10 mouse cellular contexts compared by ENCODE assay signal in the genomic region with DNA sequence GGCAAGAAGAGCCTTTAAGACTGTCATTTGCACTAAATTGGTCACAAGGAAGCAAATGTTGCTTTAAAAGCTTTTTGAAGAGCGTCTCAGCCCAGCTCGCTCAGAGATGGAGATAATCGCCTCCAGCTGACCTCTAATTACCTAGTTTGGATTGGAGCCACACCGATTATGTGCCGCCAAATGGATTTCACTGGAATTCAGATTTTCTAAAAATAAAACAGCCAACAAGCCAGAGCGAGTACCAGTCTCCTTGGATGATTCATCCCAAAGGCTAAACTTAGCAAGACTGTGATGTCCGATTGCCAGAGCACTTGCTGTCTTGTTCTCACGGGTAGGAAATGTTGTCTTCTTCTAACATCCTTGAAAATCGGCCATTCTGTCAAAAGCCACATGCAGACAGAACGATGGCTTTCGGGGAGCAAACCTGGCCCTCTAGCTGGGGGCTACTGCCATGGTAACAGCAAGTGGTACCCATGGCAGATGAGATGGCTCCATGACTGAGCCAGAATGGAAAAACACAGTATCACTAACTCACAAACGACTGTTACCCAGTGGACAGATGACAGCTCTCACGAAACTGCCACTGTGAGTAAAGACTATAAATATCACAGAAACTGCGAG.
DNase-seq lines count a peak whose midpoint lies in the region; ATAC-seq and TF ChIP-seq lines count a peak whose summit lies in the region.
"Had no signal": no experiment of that assay in that cellular context is flagged by ENCODE, and none has a peak within 500 bp of the region (broad histone marks: within the 10 kb centered on the region; RNA-seq: fewer than 3 reads in every experiment).

No protein-coding gene starts in this region.

- ATAC-seq in hindbrain, embryonic 15.5 days (ENCODE audit: low FRiP score, low read depth): 0 out of 2 replicates have a peak, but pooled peaks have one; percentile 34
- no peak for ATAC-seq in hindbrain, embryonic 14.5 days (ENCODE audit: low FRiP score)
- no peak for ATAC-seq in heart, embryonic 13.5 days (ENCODE audit: extremely low read depth, insufficient number of reproducible peaks, low FRiP score, low TSS enrichment)
- no peak for ATAC-seq in monocyte, adult 5-6 weeks (replicated peaks; ENCODE audit: insufficient number of reproducible peaks, low FRiP score, low TSS enrichment, poor library complexity, severe bottlenecking)

- H3K4me3 ChIP-seq in hindbrain, embryonic 15.5 days: no peak overlapping the region
- no peak overlapping the region for H3K4me3 ChIP-seq in hindbrain, embryonic 14.5 days (replicated peaks; ENCODE audit: low read length)
- no peak overlapping the region for H3K4me3 ChIP-seq in embryonic facial prominence, embryonic 10.5 days
- H3K4me3 ChIP-seq in heart, embryonic 13.5 days: no peak overlapping the region
- no peak overlapping the region for H3K4me3 ChIP-seq in lung, adult 2 months (replicated peaks; ENCODE audit: extremely low read depth, low read depth, low read length)
- H3K4me3 ChIP-seq: lung, embryonic 15.5 days had no signal

- H3K9ac ChIP-seq in hindbrain, embryonic 15.5 days: no peak overlapping the region
- H3K9ac ChIP-seq in hindbrain, embryonic 14.5 days: no peak overlapping the region
- H3K9ac ChIP-seq in heart, embryonic 13.5 days: no peak overlapping the region
- H3K9ac ChIP-seq: lung, embryonic 15.5 days had no signal

- peak overlapping the region; percentile 14; the same call in 1 of the 2 replicates for H3K27ac ChIP-seq in hindbrain, embryonic 15.5 days (replicated peaks)
- H3K27ac ChIP-seq in hindbrain, embryonic 14.5 days: no peak overlapping the region
- H3K27ac ChIP-seq in embryonic facial prominence, embryonic 10.5 days (replicated peaks): no peak overlapping the region
- H3K27ac ChIP-seq in heart, embryonic 13.5 days (replicated peaks): peak overlapping the region; percentile 87
- H3K27ac ChIP-seq: lung, embryonic 15.5 days had no signal

- no peaks in the 10 kb centered on the region for H3K27me3 ChIP-seq in hindbrain, embryonic 15.5 days
- no peaks in the 10 kb centered on the region for H3K27me3 ChIP-seq in hindbrain, embryonic 14.5 days (ENCODE audit: control insufficient read depth, insufficient read depth, low read length)
- no peaks in the 10 kb centered on the region for H3K27me3 ChIP-seq in embryonic facial prominence, embryonic 10.5 days (replicated peaks; ENCODE audit: low read depth, poor library complexity, severe bottlenecking)
- no peaks in the 10 kb centered on the region for H3K27me3 ChIP-seq in heart, embryonic 13.5 days (replicated peaks)
- H3K27me3 ChIP-seq: CH12.LX; lung, embryonic 15.5 days had no signal

- no peak for TF ChIP-seq POLR2A in lung, adult 2 months (IDR thresholded peaks at IDR 0.05; ENCODE audit: borderline replicate concordance, extremely low read depth, low read depth, low read length)

- WGBS in hindbrain, embryonic 15.5 days: 63% methylated on average over 14 of the region's 14 CpGs
- 65% methylated on average over 14 of the region's 14 CpGs for WGBS in hindbrain, embryonic 14.5 days
- 48% methylated on average over 14 of the region's 14 CpGs for WGBS in embryonic facial prominence, embryonic 10.5 days
- 27% methylated on average over 14 of the region's 14 CpGs for WGBS in heart, embryonic 13.5 days
- 55% methylated on average over 14 of the region's 14 CpGs for WGBS in lung, adult 2 months

- TF ChIP-seq CTCF in lung, adult 2 months (IDR thresholded peaks at IDR 0.05; ENCODE audit: insufficient read depth, low read length): no peak

- DNase-seq in hindbrain, embryonic 14.5 days (ENCODE audit: low spot score): no peak
- DNase-seq in embryonic facial prominence, embryonic 10.5 days (ENCODE audit: low spot score): peak; percentile 17
- peak; percentile 65 to 71 for DNase-seq in left cerebral cortex, postnatal 36 days (ENCODE audit: low spot score in 2 of 2)
- no peak for DNase-seq in c-Kit-positive CD71-positive TER-119-positive erythroid progenitor cells, embryonic 14.5 days (ENCODE audit: low spot score)
- no peak for DNase-seq in lung, adult 2 months

- intact Hi-C loops in left cerebral cortex, postnatal 36 days (cut with DNase I): no loop called here

- no peaks in the 10 kb centered on the region for H3K36me3 ChIP-seq in hindbrain, embryonic 15.5 days
- no peaks in the 10 kb centered on the region for H3K36me3 ChIP-seq in hindbrain, embryonic 14.5 days (replicated peaks; ENCODE audit: control insufficient read depth, insufficient read depth)
- no peaks in the 10 kb centered on the region for H3K36me3 ChIP-seq in embryonic facial prominence, embryonic 10.5 days (replicated peaks)
- H3K36me3 ChIP-seq in heart, embryonic 13.5 days: no peaks in the 10 kb centered on the region
- H3K36me3 ChIP-seq: lung, embryonic 15.5 days had no signal

- no peaks in the 10 kb centered on the region for H3K4me1 ChIP-seq in hindbrain, embryonic 15.5 days (replicated peaks)
- no peaks in the 10 kb centered on the region for H3K4me1 ChIP-seq in hindbrain, embryonic 14.5 days (replicated peaks; ENCODE audit: control insufficient read depth, insufficient read depth, low read length)
- peaks cover 16% of the 10 kb centered on the region for H3K4me1 ChIP-seq in embryonic facial prominence, embryonic 10.5 days
- H3K4me1 ChIP-seq in heart, embryonic 13.5 days: peaks cover 20% of the 10 kb centered on the region
- H3K4me1 ChIP-seq in lung, adult 2 months (ENCODE audit: control insufficient read depth, insufficient read depth, low read length): no peaks in the 10 kb centered on the region
- H3K4me1 ChIP-seq: lung, embryonic 15.5 days had no signal

- no peak overlapping the region for H3K4me2 ChIP-seq in hindbrain, embryonic 15.5 days
- no peak overlapping the region for H3K4me2 ChIP-seq in hindbrain, embryonic 14.5 days (replicated peaks)
- H3K4me2 ChIP-seq in heart, embryonic 13.5 days: peak overlapping the region; percentile 55
- H3K4me2 ChIP-seq: lung, embryonic 15.5 days had no signal

- no peaks in the 10 kb centered on the region for H3K9me3 ChIP-seq in hindbrain, embryonic 15.5 days
- no peaks in the 10 kb centered on the region for H3K9me3 ChIP-seq in hindbrain, embryonic 14.5 days (ENCODE audit: control insufficient read depth, low read length)
- H3K9me3 ChIP-seq in embryonic facial prominence, embryonic 10.5 days: no peaks in the 10 kb centered on the region
- 0 out of 2 replicates have a peak, but pooled peaks cover 4% of the 10 kb centered on the region for H3K9me3 ChIP-seq in heart, embryonic 13.5 days
- H3K9me3 ChIP-seq: lung, embryonic 15.5 days had no signal

Comparison
In these comparisons a context has a peak if more than half of its experiments do, and no peak if none do; other contexts are left out.
1. H3K27ac ChIP-seq: peak in hindbrain, embryonic 15.5 days (single experiment) and heart, embryonic 13.5 days (single experiment); none in hindbrain, embryonic 14.5 days (single experiment) and embryonic facial prominence, embryonic 10.5 days (single experiment).
2. DNase-seq: peak in embryonic facial prominence, embryonic 10.5 days (single experiment) and left cerebral cortex, postnatal 36 days (2 of 2); none in hindbrain, embryonic 14.5 days (single experiment), c-Kit-positive CD71-positive TER-119-positive erythroid progenitor cells, embryonic 14.5 days (single experiment) and lung, adult 2 months (single experiment).